Mouse (Mus musculus): ENCODE results near the gene Fam180a.

Fam180a gene

GRCm38 (mm10) chr6:35319850-35320249 is 6.1 kb downstream of the Fam180a start:
- in situ Hi-C loops (cut with MboI, MseI), result loop anchor here (5.0 kb wide), 1 partner anchor 47 kb away; no protein-coding TSS in a partner anchor

GRCm38 (mm10) chr6:35313520-35313919 is 12.4 kb downstream of the Fam180a start:
- in situ Hi-C loops (cut with MboI, MseI), result no loop called here

- in situ Hi-C loops (cut with MboI, MseI), result no loop called here
These were observed 16.5 kb downstream of the Fam180a start for GRCm38 (mm10) chr6:35309406-35309805.

DNA sequence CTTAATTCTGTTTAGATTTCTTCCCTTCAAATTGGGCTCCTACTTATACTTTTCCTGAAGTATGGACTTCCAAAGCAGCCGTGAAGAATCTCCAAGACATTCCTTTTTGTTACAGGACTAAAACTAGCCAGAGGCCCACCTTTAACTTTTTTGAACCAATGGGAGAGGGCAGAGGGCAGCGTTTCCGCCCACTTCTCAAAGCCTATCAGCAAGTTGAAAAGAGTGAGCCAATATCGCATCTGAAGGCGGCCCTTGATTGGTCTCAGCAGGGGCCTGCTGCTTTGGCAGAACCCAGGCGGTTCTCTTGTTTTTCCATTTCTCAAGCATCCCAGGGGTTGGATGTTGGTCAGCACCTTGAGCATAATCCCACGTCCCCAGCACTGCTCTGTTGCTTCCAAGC is 17.9 kb downstream of the Fam180a start, which contains the start of gene Slc13a4:
TSS of gene Slc13a4 (minus strand) at position 95 of the 400 bp plus-strand sequence.
- in situ Hi-C loops (cut with MboI, MseI), result no loop called here

DNA sequence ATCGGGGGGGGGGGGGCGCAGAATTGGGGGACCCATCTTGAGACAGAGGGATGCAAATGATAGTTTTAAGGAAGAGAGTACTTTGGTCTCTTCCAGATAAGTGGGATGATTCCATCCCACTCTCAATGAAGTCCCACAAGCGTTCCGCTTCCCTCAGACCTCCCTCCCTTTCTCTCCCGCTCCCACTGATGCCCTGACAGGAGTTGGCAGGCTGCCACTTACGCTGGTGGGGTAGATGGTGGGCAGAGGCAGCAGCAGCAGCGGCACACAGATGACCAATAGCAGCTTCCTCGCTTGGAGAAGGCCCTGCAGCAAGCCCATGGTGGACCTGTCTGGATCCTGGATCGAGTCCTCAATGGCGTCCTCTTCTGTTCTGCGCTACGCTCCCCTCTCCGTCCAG is 18.8 kb downstream of the Fam180a start:
- in situ Hi-C loops (cut with MboI, MseI), result no loop called here

DNA sequence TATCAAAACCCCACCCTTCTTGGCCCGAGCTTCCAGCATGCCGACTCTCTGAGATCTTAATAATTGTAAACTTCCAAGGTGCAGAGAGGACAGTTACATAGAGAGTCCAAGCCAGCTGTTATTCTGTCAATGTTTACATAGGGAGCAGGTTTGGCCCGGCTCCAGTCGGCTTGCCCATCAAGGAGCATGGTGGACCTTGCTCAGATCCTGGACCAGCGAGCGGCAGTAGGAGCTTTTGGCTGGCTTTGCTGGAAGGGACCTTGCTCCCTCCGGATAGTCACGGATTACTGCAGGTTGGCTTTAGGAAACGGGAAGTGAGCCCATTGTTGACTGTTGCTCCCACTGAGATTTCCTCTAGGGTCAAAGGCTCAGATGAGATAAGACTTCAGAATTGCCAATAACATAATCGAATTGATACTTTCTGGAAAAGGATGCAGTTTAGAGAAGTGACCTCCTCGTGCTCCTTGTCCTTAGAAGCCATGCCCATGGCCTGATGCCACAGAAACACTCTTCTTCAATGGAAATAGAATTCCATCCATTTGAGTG is 22.5 kb downstream of the Fam180a start:
- in situ Hi-C loops (cut with MboI, MseI), result no loop called here

- in situ Hi-C loops (cut with MboI, MseI), result no loop called here
These were observed 23.4 kb downstream of the Fam180a start for GRCm38 (mm10) chr6:35302581-35302980.

- in situ Hi-C loops (cut with MboI, MseI), result loop anchor here in 1 of 2 experiments (5.0 kb wide), 1 partner anchor 79 kb away; no protein-coding TSS in a partner anchor
These were observed 27.6 kb downstream of the Fam180a start for GRCm38 (mm10) chr6:35298323-35298722.

- in situ Hi-C loops (cut with MboI, MseI), result loop anchor here in 1 of 2 experiments (5.0 kb wide), 1 partner anchor 80 kb away; no protein-coding TSS in a partner anchor
These were observed 28.3 kb downstream of the Fam180a start for GRCm38 (mm10) chr6:35297516-35298227.

- in situ Hi-C loops (cut with MboI, MseI), result loop anchor here in 1 of 2 experiments (5.0 kb wide), 1 partner anchor 80 kb away; no protein-coding TSS in a partner anchor
These were observed 28.9 kb downstream of the Fam180a start for GRCm38 (mm10) chr6:35297001-35297400.

DNA sequence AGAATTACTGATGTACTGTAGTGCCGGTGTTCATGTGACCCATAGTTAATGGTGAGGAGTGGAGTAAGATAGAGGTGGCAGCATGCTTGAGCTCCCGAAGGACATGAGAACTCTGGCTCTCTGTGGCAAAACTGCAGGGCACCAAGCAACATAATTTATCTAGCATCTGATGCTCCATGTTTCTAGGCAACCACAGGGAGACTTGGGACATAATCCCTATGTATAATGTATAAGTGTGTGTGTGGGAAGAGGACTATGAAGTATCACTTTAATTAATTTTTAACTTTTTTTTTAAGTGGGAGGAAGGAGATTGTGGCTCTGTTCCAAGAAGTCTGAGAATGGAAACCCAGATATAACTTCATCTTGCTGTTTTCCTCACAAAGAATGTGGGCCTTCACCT is 31.0 kb downstream of the Fam180a start:
- in situ Hi-C loops (cut with MboI, MseI), result loop anchor here in 1 of 2 experiments (5.0 kb wide), 1 partner anchor 82 kb away; no protein-coding TSS in a partner anchor

DNA sequence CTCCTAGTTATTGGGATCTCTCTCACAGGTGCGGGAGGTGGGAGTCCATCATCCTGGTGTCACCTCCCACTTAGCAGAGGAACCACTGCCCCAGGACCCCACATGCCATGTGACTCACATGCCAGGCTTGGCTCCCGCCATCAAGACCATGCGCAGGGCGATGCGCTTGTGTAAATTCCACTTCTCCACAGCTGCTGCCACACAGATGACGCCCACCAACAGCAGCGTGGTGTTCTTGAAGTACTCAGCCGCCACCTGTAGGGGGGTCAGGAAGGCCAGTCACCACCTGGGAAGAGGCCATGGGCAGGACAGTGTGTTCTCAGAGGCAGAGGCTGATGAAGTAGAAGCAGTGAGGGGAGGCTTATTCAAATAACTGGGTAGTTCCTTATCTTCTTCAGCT is 36.3 kb downstream of the Fam180a start:
- in situ Hi-C loops (cut with MboI, MseI), result no loop called here

DNA sequence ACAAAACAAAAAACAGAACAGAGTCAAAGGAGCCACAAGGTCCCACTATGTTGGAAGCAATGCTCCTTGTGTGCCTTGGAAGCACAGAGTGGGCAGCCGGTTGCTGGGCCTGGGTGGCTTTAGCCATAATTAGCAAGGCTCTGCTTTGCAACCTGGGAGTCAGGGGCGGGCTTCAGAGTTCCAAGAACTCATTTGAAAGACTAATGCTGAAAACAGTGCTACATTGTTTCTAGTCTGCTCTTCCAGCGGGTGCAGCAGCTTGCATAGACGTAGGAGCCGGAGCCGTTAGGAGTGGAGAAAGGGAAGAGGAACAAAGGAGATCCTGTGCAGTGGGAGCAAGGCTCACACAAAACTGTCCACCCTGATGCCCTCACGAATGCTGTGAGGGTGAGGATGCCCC is 37.0 kb downstream of the Fam180a start:
- in situ Hi-C loops (cut with MboI, MseI), result no loop called here

DNA sequence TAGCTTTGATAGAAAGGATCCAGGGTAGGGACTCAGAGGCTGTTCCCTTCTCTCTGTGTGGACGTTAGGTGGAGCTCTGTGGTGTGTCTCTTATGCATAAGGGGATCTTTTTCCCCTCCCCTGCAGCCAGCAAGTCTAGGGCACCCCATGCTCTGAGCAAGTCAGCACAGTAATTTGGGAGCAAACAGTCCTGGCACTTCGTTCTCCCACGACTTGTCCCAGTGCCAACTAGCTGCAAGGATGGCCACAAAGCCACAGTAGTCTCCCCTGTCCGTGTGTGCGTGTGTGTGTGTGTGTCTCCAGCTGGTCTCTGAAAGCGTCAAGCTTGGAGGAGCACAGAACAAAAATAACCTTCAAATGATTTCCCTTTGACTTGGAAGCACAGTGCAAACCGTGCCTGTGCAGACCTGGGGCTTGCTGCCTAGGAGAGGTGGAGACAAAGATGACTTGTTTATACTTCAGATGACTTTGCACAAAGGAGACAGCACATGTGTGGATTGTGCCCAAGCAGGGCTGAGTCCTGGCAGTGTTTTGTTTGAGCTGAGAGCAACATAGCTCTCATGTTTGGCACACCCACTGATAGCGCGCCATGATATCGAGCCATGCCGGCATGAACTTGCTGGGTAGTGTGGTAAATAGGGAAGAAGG is 37.7 kb downstream of the Fam180a start:
- in situ Hi-C loops (cut with MboI, MseI), result no loop called here

DNA sequence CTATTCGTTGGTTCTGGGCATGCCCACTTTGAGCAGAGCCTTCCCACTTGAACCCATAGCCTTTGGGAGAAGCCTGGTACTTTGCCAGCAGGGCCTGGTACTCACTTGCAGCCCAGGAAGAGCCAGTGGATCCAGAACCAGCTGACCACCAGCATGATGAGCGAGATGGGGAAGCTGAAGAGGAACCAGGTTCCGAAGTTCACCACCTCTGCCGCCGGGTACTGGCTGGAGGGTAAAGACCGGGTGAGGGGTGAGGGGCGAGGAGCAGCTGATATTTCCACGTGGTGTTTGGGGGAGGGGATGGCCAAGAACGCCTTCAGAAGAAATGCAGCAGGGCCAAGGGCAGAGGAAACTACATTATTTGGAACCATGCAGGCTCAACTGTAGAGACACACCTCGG is 46.6 kb downstream of the Fam180a start:
- in situ Hi-C loops (cut with MboI, MseI), result loop anchor here in 1 of 2 experiments (5.0 kb wide), 1 partner anchor 93 kb away; no protein-coding TSS in a partner anchor

GRCm38 (mm10) chr6:35277903-35278587 is 47.9 kb downstream of the Fam180a start:
- in situ Hi-C loops (cut with MboI, MseI), result loop anchor here in 1 of 2 experiments (5.0 kb wide), 1 partner anchor 94 kb away; no protein-coding TSS in a partner anchor

- in situ Hi-C loops (cut with MboI, MseI), result loop anchor here in 1 of 2 experiments (25.0 kb wide), 1 partner anchor 264 kb away; the partner anchor contains the start of gene Mtpn
These were observed 52.4 kb downstream of the Fam180a start for GRCm38 (mm10) chr6:35273391-35274082.

DNA sequence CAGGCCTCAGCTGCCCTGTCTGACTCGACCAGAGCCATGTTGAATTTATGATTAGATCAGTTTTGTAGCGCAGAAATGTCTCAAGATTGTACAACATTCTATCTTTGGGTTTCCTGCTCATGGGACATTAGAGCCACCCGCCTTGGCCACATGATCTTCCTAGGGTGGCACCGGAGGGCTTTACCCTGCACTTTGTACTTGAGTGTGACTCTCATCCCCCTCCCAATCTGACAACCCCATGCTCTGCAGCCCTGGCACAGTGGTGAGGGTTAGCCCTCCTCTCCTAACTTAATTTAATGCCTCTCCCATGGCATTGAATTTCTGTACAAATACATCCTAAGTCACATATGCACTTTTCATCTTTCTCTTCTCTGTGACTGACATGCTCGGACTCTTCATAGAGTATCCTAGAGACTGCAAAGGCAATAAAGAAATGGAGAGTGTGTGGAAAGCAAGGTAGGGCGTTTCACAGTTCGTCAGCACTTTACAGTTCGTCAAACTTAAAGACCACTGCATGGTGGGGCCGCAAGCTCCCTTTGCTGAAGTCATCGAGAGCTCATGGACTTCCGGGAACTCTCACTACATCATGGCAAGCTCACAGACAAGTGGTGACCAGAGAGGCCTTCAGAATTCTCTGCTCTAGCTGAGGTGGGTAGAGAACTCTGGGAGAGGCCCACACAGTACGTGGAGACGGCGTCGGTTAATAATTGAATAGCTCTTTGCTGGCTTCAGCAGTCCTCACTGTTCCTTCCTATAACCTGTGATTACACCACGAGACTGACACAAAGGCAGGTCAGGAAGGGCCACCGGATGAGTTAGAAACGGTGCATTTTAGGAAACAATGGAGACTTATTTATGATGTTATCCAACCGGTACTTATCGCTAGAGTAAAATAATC is 53.8 kb downstream of the Fam180a start:
- in situ Hi-C loops (cut with MboI, MseI), result loop anchor here in 1 of 2 experiments (25.0 kb wide), 1 partner anchor 265 kb away; the partner anchor contains the start of gene Mtpn

DNA sequence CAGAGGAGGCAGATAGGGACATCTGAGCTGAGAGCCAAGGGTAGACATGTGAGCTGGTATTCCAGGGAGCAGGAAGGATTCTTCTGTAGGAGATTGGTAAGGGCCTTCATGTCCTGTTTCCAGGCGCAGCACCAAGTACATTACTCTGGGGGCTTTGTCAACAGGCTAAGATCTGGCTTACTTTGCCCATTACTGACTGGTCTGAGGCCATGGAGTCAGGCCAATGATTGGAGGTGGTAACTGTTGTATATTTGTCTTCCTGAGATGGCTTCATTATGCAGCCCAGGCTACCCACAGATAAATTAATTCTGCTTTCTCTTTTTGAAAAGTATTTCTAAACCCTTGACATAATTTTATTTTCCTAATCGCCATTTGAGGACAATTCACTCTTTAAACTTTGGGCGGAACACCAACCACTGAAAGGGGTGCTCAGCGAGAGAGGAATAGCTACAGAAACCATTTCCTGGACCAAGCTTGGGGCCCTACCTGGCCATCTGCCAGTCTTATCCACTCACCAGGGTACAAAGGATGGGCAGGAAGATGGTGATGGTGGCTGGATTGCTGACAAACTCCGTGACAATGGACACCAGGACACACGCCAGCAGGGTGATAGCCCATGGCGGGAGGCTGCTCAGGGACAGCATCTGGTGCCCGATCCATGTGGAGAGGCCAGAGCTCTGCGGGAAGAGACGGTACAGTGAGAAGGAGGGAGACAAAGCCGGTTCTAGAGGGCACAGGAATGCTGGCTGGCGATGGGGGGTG is 54.7 kb downstream of the Fam180a start:
- in situ Hi-C loops (cut with MboI, MseI), result loop anchor here in 1 of 2 experiments (25.0 kb wide), 1 partner anchor 266 kb away; the partner anchor contains the start of gene Mtpn

Measured in T-helper 17 cell (primary cell).